Mouse (Mus musculus): Measurements from ENCODE around the gene Chmp5. TPM values are rescaled to one million over a fixed set of nuclear protein-coding genes. Genes with fewer than 3 reads are reported as not detected.

Gene Chmp5
- 105 and 112 TPM in 2 replicates for polyA plus RNA-seq (2015; fragmentation: Nextera tagmentation; extraction: Ambion mirVana)

GRCm38 (mm10) chr4:40948160-40948708 lies at the start of gene Chmp5, which contains the start of gene Bag1:
Gene Chmp5, plus strand, starts transcription at chr4:40948407.
Gene Bag1, minus strand, starts transcription at chr4:40948294.
- Histone ChIP-seq H3K9ac (peak within 1 kb of the TSS; percentile 87), H3K4me3 (peak within 1 kb of the TSS; percentile 84), H3K36me3 (peaks cover 49% of the 10 kb centered on the region), H3K27ac (peak within 1 kb of the TSS; percentile 87), H3K4me2 (peak within 1 kb of the TSS; percentile 69), H3K27me3 (no peaks in the 10 kb centered on the region), H3K4me1 (peaks cover 20% of the 10 kb centered on the region), H3K9me3 (no peaks in the 10 kb centered on the region)
- peak; percentile 99 for ATAC-seq (ENCODE audit: borderline replicate concordance, extremely low read depth, low FRiP score, low TSS enrichment)
- WGBS, result 0% methylated on average over 44 of the region's 50 CpGs

- Histone ChIP-seq H3K4me1 (no peaks in the 10 kb centered on the region), H3K4me3 (no peak overlapping the region), H3K4me2 (no peak overlapping the region), H3K9me3 (no peaks in the 10 kb centered on the region), H3K9ac (no peak overlapping the region), H3K27ac (no peak overlapping the region; the same call in 1 of the 2 replicates), H3K36me3 (no peaks in the 10 kb centered on the region), H3K27me3 (no peaks in the 10 kb centered on the region)
- peak; percentile 62; the same call in 1 of the 2 replicates for ATAC-seq (ENCODE audit: borderline replicate concordance, extremely low read depth, low FRiP score, low TSS enrichment)
- 73% methylated on average over 6 of the region's 6 CpGs for WGBS
Measured at GRCm38 (mm10) chr4:40898476-40899044, 49.6 kb upstream of the Chmp5 start.

GRCm38 (mm10) chr4:40899264-40899663 lies 48.9 kb upstream of the Chmp5 start:
- no peak overlapping the region for H3K4me2 ChIP-seq
- no peaks in the 10 kb centered on the region for H3K36me3 ChIP-seq
- no peaks in the 10 kb centered on the region for H3K9me3 ChIP-seq
- no peaks in the 10 kb centered on the region for H3K4me1 ChIP-seq
- 54% methylated on average over 2 of the region's 2 CpGs for WGBS
- H3K9ac ChIP-seq, result no peak overlapping the region
- no peaks in the 10 kb centered on the region for H3K27me3 ChIP-seq
- no peak for ATAC-seq (ENCODE audit: borderline replicate concordance, extremely low read depth, low FRiP score, low TSS enrichment)
- H3K4me3 ChIP-seq, result no peak overlapping the region
- H3K27ac ChIP-seq, result no peak overlapping the region

GRCm38 (mm10) chr4:40900071-40900470 lies 48.1 kb upstream of the Chmp5 start:
- Histone ChIP-seq H3K4me1 (no peaks in the 10 kb centered on the region), H3K27me3 (no peaks in the 10 kb centered on the region), H3K4me2 (no peak overlapping the region), H3K36me3 (no peaks in the 10 kb centered on the region), H3K4me3 (no peak overlapping the region), H3K9me3 (no peaks in the 10 kb centered on the region), H3K9ac (no peak overlapping the region), H3K27ac (no peak overlapping the region)
- WGBS, result 85% methylated on average over 3 of the region's 3 CpGs
- ATAC-seq (ENCODE audit: borderline replicate concordance, extremely low read depth, low FRiP score, low TSS enrichment), result no peak

GRCm38 (mm10) chr4:40900612-40901011 lies 47.6 kb upstream of the Chmp5 start:
- Histone ChIP-seq H3K4me1 (no peaks in the 10 kb centered on the region), H3K27me3 (no peaks in the 10 kb centered on the region), H3K4me3 (no peak overlapping the region), H3K27ac (no peak overlapping the region), H3K4me2 (no peak overlapping the region), H3K36me3 (no peaks in the 10 kb centered on the region), H3K9ac (no peak overlapping the region), H3K9me3 (no peaks in the 10 kb centered on the region)
- no peak for ATAC-seq (ENCODE audit: borderline replicate concordance, extremely low read depth, low FRiP score, low TSS enrichment)
- 77% methylated on average over 4 of the region's 4 CpGs for WGBS

GRCm38 (mm10) chr4:40906298-40906697 lies 41.9 kb upstream of the Chmp5 start:
- Histone ChIP-seq H3K4me3 (no peak overlapping the region), H3K36me3 (no peaks in the 10 kb centered on the region), H3K27me3 (no peaks in the 10 kb centered on the region), H3K27ac (no peak overlapping the region), H3K4me2 (no peak overlapping the region), H3K9ac (no peak overlapping the region), H3K9me3 (no peaks in the 10 kb centered on the region), H3K4me1 (0 out of 2 replicates have a peak, but pooled peaks cover 2% of the 10 kb centered on the region)
- ATAC-seq (ENCODE audit: borderline replicate concordance, extremely low read depth, low FRiP score, low TSS enrichment), result no peak
- whole genome bisulfite sequencing, result 33% methylated on average over 1 of the region's 1 CpGs

- Histone ChIP-seq H3K4me3 (peak overlapping the region; percentile 13; the same call in 1 of the 2 replicates), H3K27me3 (no peaks in the 10 kb centered on the region), H3K9me3 (no peaks in the 10 kb centered on the region), H3K4me1 (0 out of 2 replicates have a peak, but pooled peaks cover 2% of the 10 kb centered on the region), H3K27ac (peak overlapping the region; percentile 86), H3K4me2 (peak overlapping the region; percentile 36), H3K9ac (no peak overlapping the region), H3K36me3 (no peaks in the 10 kb centered on the region)
- WGBS, result 25% methylated on average over 20 of the region's 20 CpGs
- ATAC-seq (ENCODE audit: borderline replicate concordance, extremely low read depth, low FRiP score, low TSS enrichment), result peak; percentile 63; the same call in 1 of the 2 replicates
Measured at GRCm38 (mm10) chr4:40908261-40908969, 39.8 kb upstream of the Chmp5 start.

- no peak for ATAC-seq (ENCODE audit: borderline replicate concordance, extremely low read depth, low FRiP score, low TSS enrichment)
- no peaks in the 10 kb centered on the region for H3K27me3 ChIP-seq
- no peak overlapping the region for H3K9ac ChIP-seq
- no peak overlapping the region for H3K27ac ChIP-seq
- no peaks in the 10 kb centered on the region for H3K9me3 ChIP-seq
- no peak overlapping the region for H3K4me3 ChIP-seq
- H3K4me1 ChIP-seq, result no peaks in the 10 kb centered on the region
- no peak overlapping the region for H3K4me2 ChIP-seq
- H3K36me3 ChIP-seq, result no peaks in the 10 kb centered on the region
Measured at GRCm38 (mm10) chr4:40914287-40914867, 33.8 kb upstream of the Chmp5 start.

- no peak for ATAC-seq (ENCODE audit: borderline replicate concordance, extremely low read depth, low FRiP score, low TSS enrichment)
- no peaks in the 10 kb centered on the region for H3K27me3 ChIP-seq
- H3K27ac ChIP-seq, result no peak overlapping the region
- no peak overlapping the region for H3K4me3 ChIP-seq
- H3K4me2 ChIP-seq, result no peak overlapping the region
- H3K36me3 ChIP-seq, result no peaks in the 10 kb centered on the region
- no peak overlapping the region for H3K9ac ChIP-seq
- no peaks in the 10 kb centered on the region for H3K9me3 ChIP-seq
- 66% methylated on average over 5 of the region's 5 CpGs for WGBS
- no peaks in the 10 kb centered on the region for H3K4me1 ChIP-seq
Measured at GRCm38 (mm10) chr4:40915947-40916346, 32.3 kb upstream of the Chmp5 start.

GRCm38 (mm10) chr4:40916592-40917155 lies 31.5 kb upstream of the Chmp5 start:
- no peak overlapping the region for H3K4me2 ChIP-seq
- H3K27ac ChIP-seq, result no peak overlapping the region
- no peak for ATAC-seq (ENCODE audit: borderline replicate concordance, extremely low read depth, low FRiP score, low TSS enrichment)
- H3K27me3 ChIP-seq, result no peaks in the 10 kb centered on the region
- H3K36me3 ChIP-seq, result no peaks in the 10 kb centered on the region
- H3K9ac ChIP-seq, result no peak overlapping the region
- 91% methylated on average over 7 of the region's 7 CpGs for WGBS
- H3K4me1 ChIP-seq, result no peaks in the 10 kb centered on the region
- no peak overlapping the region for H3K4me3 ChIP-seq
- H3K9me3 ChIP-seq, result no peaks in the 10 kb centered on the region

- Histone ChIP-seq H3K27ac (no peak within 1 kb of the TSS), H3K36me3 (no peaks in the 10 kb centered on the region), H3K4me3 (no peak within 1 kb of the TSS), H3K27me3 (no peaks in the 10 kb centered on the region), H3K4me1 (no peaks in the 10 kb centered on the region), H3K4me2 (no peak within 1 kb of the TSS), H3K9me3 (no peaks in the 10 kb centered on the region), H3K9ac (no peak within 1 kb of the TSS)
- ATAC-seq (ENCODE audit: borderline replicate concordance, extremely low read depth, low FRiP score, low TSS enrichment), result no peak
- WGBS, result 5% methylated on average over 3 of the region's 3 CpGs
Measured at GRCm38 (mm10) chr4:40919785-40920184, 28.4 kb upstream of the Chmp5 start, which contains the start of gene Spink4. Gene Spink4, plus strand, starts transcription at chr4:40920052.
